Mouse (Mus musculus): Measurements from ENCODE around the gene Zcwpw1.

Gene Zcwpw1

DNA sequence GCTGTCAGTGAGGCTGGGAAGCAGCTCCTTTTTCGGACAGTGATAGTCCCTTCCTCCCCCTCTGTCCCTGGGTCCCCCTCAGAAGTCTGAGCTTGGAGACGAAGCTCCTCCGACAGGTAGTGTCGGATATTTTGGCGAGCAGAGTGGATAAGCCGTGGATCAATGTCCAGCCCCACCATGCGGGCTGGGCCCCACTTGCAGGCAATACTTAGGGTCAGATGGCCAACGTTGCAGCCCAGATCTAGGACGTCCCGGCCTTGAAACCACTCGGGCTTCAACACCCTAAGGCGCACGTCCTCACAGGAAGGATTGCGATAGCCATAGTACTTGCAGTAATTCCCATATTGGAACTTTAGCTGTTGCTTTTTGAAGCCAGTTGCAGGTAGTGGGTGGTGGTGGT is 3.1 kb upstream of the Zcwpw1 start:
- DNase-seq (ENCODE audit: low read depth) = no peak

DNA sequence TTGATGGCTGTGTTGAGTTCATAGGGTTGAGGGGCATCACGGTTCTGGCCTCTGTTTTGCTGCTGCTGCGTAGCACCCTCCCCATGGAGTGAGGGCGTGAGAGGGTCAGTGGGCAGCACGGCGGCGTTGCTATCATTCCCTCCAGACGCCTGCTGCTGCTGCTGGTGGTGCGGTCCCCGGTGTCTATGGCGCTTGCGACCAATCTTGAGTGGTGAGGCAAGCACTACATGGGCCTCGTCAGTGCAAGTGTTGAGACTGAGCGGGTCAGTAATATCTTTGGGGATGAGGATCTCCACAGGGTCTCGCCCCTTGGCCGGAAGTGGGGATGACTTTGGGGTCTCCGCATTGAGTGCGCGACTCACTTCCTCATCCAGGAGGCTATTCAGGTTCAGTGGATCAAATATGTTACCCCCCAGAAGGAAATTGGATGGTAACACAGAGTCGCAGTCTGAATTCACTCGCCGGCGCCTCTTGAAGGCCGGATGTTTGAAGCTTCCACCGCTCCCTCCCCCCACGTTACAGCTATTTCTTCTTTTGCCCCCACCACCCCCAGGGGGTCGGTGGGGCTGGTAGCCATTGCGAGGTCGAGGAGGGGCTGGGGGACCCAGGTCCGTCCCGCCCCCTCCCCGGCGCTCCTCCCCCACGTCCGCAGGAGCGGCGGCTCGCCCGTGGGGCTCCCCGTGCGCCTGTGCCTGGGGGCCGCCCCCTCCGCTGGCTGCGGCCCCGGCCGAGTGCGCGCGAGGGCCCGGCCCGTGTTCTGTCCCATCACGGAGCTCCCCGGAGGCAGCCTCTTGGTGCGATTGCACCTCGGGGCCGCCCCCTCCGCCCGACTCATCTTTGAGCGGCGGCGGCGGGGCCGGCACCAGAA is 2.2 kb upstream of the Zcwpw1 start:
- peak; percentile 42 for DNase-seq (ENCODE audit: low read depth)

DNA sequence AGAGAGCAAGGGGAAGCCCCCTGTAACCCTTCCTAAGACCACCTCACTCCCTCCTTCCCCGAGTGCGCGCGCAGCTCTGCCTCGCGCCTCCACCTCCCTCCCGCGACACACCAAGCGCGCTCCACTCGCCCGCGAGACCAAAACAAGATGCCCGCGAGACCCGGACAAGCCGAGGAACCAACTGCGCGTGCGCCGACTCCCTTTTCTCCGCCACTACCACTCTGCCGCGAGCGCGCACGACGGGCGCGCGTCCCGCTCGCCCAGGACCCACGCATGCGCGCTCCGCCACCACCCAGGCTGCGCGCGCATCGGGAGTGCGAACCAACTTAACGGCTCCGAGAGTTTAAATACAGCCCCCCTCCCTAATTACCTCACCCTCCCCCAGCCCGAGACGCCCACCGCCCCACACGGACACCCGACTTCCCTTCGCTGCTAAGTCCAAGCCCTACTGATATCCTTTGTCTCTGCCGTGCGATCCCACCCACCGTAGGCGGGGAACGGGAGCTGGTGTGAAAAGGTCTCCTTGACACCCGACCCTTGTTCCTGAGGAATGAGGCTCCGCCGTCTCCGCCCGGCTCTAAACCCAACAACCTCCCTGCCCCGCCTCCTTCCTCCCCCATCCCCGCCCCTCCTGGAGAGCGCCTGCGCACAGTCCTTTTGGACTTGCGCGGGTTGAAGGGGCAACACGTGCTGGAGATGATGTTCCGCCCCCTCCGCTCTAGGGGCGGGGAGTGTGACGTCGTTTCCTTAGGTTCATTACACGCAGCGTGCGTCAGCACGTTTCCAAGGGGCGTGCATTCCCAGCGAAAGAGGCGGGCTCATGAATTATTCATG is 1.3 kb upstream of the Zcwpw1 start:
- DNase-seq (ENCODE audit: low read depth) = peak; percentile 100

DNA sequence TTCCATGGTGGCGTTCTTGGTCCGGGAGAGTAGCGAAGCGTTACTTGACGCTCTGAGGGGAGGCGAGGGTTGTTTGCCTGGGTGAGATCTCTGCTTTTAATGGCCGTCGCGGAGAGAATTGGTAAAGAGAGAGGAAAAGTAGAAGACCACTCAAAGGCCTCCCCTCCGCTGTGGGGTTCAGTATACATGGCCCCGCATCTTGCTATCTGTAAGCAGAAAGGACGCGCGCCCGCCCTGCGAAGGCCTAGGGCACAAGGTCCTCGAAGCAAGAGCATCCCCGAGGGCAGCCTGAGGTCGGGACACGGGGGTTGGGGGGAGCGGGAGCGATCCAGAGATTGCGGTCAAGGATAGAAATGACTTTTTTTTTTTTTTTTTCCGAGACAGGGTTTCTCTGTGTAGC is 573 bp downstream of the Zcwpw1 start:
- DNase-seq (ENCODE audit: low read depth) = no peak

DNA sequence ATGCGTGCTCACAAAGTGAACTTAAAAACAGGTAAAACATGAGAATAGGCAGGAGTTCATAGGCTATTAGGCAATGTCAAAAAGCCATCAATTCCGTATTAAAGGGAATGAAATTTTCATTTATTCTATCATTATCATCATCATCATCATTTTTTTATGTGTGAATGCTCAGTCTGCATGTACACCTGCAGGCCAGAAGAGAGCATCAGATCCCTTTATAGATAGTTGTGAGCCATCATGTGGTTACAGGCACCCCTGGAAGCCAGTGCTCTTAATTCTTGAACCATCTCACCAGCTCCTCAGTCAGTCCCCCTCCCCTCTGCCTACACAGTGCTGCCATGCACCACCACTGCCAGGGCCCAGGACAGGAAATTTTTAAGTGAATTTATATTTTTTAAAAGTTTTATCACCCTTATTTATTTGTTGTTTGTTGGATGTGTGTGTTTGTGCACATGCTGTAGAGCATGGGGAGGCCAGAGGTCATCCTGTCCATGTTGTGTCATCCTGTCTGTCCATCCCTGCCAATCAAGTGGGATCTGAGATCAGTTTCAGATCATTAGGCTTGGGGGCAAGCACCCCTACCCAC is 1.4 kb downstream of the Zcwpw1 start:
- DNase-seq (ENCODE audit: low read depth) = no peak

DNA sequence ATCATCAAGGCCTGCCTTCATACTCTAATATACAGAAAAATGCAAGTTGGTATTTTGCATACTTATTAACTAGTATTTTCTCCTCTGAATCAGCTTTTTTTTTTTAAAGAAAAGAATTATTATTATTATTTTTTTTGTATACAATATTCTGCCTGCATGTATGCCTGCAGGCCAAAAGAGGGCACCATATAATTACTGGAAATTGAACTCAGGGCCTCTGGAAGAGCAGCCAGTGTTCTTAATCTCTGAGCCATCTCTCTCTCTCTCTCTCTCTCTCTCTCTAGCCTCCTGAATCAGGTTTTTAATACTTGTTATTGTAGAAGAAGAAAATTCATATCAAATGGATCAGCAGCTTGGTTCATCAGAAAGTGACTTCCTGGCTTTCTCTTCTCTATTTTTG is 4.0 kb downstream of the Zcwpw1 start:
- peak; percentile 53 for DNase-seq (ENCODE audit: low read depth)

DNA sequence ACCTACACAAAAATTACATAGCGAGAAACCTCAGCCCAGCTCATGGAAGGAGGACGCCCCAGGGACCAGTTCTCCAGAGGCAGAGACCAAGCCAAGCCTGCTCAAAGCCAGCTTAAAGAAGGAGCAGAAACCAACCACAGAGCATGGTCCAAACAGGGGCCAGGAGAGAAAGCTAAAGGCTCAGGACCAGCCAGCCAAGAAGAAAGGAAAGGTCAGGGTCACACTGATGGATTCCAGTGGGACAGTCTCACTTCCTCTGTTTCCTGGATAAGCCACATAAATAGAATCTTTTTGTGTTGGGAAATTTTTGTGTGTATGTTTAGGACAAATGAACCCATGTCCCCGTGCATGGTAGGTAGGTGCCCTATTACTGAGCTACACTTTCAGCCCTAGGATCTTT is 9.0 kb downstream of the Zcwpw1 start:
- DNase-seq (ENCODE audit: low read depth) = no peak

DNA sequence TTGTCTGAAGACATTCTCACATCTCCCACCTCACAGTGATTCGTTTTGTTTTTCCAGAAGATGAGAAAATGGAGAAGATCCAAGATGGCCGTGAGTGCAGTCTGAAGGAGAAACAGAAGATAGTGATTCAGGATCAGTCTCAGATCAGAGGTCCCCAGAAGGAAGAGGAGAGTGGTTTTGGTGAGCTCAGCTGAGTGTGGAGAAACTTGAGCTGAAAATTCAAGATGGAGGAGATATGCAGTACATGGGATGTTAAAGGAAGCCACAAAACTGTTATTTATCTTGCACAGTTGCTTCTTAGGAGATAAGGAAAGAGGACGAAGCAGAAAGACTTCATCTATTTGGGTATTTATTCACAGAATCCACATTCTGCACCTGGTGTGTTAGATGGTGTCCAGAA is 13.3 kb downstream of the Zcwpw1 start:
- peak; percentile 36 for DNase-seq (ENCODE audit: low read depth)

DNA sequence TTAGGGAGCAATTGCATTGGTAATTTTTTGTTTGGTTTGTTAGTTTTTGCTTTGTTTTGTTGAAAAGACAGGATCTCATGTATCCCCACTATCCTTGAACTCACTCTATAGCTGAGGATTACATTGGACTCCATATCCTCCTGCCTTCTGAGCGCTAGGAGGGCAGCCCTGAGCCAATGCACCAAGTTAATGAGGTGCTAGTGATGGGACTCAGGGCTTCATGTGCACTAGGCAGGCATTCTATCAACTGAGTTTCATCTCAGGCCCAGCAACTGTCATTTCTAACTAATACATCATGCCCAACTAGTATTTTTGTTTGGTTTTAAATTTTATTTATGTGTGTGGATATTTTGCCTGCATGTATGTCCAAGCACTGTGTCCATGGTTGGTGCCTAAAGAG is 18.6 kb downstream of the Zcwpw1 start:
- no peak for DNase-seq (ENCODE audit: low read depth)

DNA sequence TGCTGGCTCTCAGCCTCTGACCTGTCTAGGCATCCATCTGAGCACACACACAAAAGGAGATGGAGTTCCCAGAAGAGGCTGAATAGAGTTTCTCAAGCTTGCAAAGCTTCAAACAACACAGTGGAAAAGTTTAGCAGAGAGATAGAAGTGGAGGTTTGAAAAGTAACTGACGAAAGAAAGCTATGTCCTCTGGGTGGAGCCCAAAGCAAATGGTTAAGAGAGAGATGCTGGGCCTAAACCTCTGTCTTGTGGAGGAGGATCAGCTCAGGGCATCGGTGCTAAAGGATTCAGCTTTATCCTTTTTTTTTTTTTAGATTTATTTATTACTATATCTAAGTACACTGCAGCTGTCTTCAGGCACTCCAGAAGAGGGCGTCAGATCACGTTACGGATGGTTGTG is 20.7 kb downstream of the Zcwpw1 start:
- DNase-seq (ENCODE audit: low read depth) = no peak

DNA sequence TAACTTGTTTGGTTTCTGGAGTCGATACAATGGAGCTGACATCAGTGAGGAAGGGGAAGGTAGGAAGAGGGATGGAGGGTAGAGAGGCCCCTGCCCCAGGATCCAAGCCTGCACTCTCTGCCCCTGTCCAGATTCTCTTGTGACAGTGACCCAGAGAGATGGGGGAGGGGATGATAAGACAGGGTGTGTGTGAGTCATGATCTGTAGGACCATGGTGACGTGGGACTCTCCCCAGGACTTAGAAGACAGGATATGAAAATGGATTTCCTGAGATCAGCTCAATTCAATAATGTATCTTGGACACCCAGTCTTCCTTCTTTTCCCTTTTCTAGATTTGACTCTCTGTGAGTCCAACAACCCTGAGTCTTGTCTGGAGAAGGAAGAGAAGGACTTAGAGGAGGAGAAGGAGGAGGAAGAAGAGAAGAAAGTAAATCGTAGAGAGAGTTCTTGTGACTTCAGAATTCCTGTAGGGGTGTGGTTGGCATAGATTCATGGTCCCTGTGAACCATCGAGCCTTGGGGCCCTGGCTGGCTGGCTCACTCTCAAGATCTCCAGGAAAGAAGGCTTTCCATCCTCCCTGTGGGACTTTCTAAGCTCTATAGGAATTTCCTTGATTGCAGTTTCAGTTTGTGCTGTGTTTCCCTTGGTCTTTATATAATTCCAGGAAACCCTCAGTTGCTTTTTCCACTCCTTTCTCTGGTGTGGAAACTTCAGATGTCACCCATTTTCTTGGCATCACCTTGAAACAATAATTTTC is 30.0 kb downstream of the Zcwpw1 start:
- peak; percentile 37 for DNase-seq (ENCODE audit: low read depth)

DNA sequence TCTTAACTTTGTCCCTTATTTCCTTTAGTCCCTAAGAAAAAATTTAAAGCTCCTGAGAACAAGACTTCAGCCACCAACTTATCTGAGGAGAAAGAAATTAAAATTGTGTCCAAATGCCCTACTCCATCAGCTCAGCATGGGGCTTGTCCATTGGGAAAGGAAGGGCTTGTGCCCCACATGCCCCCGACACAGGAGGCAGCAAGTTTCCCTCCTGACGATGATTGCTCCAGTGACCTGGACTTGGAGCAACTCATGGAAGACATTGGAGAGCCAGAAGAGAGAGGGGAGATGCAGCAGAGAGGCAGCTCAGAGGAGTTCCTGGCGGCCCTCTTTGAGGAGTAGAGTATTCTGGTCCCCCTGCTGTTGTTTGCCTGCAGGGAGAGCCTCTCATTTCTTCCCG is 34.5 kb downstream of the Zcwpw1 start:
- DNase-seq (ENCODE audit: low read depth) = no peak

DNA sequence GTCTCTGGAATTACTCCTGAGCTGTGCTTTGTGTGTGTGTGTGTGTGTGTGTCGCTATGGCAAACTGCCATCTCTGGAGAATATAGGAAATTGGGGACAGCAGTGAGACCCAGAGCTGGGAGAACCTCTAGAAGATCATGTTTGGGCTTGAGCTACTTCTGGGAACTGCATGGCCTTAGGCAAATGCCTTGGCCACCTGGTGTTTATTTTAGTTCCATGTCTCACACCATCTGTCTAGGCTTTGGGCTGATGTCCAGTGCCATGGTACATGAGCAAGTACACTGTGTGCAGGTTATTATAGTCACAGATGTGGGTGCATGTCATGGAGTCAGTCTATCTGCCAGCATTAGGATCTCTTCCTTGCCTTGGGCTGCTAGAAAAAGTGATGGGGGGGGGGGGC is 35.0 kb downstream of the Zcwpw1 start:
- DNase-seq (ENCODE audit: low read depth) = no peak

DNA sequence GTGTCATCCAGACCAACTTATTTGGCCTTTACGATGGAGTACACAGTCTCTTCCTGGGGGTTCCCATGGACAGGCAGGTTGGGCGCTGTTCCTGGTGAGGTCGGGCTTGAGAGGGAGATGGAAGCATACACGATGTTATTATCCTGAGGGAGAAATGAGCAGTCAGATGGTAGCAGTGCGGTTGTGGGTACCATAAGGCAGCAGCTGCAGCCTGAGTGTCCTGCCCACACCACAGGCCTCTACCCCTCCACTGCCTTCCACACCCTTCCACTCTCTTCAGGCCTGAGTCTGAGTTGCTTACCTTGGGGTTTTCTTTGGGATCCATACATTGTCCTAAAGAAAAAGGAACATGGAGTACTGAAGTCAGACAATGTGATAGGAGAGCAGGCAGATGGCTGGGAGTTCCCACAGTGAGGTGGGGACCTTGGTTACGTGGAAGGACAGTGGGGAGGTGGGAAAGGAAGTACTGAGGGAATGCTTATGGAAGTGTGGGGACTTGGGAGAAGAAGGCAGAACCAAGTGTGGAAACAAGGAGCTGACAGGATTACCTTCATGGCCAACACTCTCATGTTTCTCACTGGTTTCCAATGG is 36.0 kb downstream of the Zcwpw1 start:
- DNase-seq (ENCODE audit: low read depth) = no peak

DNA sequence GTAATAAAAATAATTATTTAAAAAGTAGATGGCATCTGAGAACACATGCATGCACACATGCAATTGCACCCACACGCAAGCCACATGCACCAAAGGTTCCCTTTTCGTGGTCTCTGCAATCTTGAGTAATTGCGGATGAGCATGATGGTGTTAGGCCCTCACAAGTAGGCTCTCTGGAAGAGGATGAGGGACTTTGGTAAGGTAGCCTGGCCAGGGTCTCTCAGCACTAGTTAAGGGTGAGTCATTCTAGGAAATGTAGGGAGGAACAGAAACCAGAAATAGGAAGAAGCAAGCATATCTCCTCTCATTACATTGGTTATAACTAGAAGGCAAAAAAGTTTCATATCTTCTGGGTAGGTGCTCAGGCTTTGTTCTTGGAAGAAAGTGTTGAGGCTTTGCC is 37.4 kb downstream of the Zcwpw1 start:
- no peak for DNase-seq (ENCODE audit: low read depth)

DNA sequence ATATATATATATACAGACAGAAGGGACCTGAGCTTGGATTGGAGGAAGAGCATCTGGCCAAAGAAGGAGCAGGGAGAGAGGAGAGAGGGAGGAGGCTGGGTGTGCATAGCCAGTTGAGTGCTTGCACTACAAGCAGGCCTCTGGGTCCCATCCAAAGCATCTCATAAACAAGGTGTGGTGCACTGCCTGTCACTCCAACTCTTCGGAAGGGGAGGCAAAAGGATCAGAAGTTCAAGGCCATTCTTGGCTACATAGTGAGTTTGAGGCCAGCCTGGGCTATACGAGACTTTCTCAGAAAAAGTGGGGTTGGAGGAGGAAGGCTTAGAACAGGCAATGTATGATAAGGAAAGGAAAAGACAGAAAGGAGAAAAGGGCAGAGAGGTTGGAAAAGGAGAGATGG is 38.4 kb downstream of the Zcwpw1 start:
- DNase-seq (ENCODE audit: low read depth) = no peak

DNA sequence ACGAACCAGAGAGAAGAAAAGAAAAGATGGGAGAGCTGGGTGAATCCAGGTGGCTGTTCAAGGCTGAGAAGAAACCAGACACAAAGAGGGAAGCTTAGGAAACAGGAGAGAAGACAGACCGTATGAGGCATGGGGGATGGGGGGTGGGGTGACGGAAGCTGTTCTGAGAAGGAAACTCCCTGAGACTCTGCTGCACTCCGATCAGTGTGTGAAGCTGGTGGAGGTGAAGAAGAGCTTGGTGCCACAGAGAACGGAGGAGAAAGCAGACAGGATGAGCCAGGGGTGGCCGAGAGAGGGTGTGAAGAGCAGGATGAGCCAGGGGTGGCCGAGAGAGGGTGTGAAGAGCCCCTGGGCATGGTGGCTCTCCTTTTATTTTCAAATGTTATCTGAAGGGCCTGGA is 38.8 kb downstream of the Zcwpw1 start:
- no peak for DNase-seq (ENCODE audit: low read depth)

DNA sequence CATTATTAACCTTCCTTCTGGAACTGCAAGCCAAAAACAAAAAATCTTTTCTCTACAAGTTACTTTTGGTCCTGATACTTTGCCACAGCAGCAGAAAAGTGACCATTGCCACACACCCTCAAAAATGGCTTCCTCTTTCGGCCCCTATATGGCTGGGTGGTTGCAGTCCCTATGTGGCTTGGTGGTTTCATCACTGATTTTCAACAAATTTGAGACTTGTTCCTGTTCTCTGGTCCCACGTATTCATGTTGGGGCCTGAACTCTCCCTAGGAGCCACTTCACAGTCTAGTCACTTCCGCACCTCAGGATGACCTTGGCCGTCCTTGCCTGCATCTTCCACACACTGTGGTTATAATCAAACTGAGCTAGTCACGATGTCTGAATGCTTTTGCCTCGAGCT is 41.1 kb downstream of the Zcwpw1 start:
- DNase-seq (ENCODE audit: low read depth) = peak; percentile 54

DNA sequence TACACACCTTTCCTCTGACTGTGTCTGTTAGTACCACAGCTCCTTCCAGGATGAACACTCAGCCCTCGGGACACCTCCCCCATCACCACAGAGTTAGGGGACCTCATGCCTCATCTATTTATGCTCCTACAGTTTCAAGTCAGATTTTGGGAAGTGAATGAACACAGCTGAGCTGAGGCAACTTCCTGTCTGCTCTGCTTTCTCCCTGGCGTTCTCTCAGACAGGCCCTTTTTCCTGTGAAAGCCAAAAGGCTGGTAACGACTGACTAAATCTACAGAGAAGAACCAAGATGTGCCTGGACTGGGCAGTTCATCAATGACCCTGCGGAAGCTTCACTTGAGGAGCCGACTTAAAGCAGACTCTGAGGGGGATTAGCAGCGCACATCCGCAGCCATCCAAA is 42.6 kb downstream of the Zcwpw1 start:
- DNase-seq (ENCODE audit: low read depth) = peak; percentile 14

DNA sequence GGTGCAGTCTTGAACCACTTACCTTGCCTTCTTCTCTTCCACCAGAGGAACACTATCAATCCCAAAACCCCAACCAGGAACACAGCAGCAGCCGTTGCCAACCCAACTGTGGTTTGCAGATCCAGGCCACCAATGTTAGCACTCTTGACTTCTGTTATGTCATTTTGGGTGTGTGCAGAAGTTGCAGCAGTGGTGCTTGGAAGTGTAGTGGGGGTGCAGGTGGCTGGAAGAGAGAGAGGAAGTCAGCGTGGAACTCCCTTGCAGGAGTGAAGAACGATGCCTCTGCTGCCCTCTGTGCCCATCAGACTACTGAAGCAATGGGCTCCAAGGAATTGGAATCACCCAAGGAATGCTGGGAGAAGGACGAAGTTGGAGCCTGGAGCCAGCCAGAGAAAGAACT is 43.5 kb downstream of the Zcwpw1 start:
- no peak for DNase-seq (ENCODE audit: low read depth)

DNA sequence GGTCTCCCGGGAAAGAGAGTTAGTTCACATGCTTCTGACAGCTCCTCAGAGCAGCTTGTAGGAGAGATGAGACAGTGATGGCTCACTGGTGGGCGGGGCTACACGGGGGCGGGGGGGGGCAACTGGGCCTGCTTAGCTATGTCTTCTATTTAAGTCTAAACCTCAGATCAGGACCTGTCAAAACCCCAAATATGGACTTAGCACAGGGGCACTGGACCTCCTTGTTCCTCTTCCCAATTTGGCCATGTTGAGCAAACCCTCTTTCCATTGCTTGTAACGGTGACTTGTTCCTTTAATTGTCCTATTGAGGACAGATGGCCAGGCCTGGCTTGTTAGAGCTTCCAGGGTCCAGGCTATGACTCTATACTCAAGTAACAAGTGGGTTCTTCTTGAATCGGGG is 43.9 kb downstream of the Zcwpw1 start:
- DNase-seq (ENCODE audit: low read depth) = peak; percentile 9

DNA sequence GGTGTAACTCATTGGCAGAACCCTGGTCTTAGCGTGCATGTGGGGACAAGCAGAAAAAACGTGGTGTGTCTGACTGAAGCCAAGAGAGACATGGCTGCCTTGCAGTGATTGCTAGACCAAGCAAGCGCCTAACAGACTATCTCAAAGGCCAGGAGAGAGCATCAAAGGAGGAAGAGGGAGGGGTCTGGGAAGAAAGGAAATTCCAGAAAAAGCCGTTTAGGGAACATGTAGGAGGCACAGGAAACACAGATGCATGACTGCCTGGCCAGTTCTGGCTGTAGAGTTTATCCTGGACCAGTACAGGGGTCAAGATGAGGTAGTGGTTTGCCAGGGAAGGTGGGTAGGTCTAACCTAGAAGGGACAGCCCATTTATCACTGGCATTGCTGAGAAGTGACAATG is 45.9 kb downstream of the Zcwpw1 start:
- no peak for DNase-seq (ENCODE audit: low read depth)

Measured in 416B (cell line).